Mouse (Mus musculus) embryonic facial prominence, embryonic 13.5 days (tissue): ENCODE measurements at regions not wholly inside any gene's neighbourhood (a gene's known extent, or its start where the extent isn't known, plus 50 kb on each side); places are given as distances from the start of the nearest gene placed in this dataset. TPM values are rescaled to one million over a fixed set of nuclear protein-coding genes. Genes with fewer than 3 reads are reported as not detected.
"Not testable (repeated sequence)": the region's sequence is repeated elsewhere in the genome, so short reads cannot be mapped to it uniquely, and the experiment has no call there.

Source experiments
- ATAC-seq: fragments of 200-750 bp; cut with Nextera tagmentation; 2 replicates; pipeline ENCODE4 v1.8.0; 2017; ENCODE audit warnings: low read depth; ENCODE audit not compliant: insufficient number of reproducible peaks, insufficient read depth, low FRiP score, low TSS enrichment
- H3K27ac ChIP-seq: fragments of 300-500 bp; sonication (generic); 2 replicates; pipeline ENCODE4 v1.5.1; 2015; ENCODE audit warnings: moderate library complexity, mild to moderate bottlenecking, inconsistent platforms
- H3K27me3 ChIP-seq: fragments of 300-500 bp; sonication (generic); 2 replicates; pipeline ENCODE4 v1.6.1; 2015; ENCODE audit warnings: mild to moderate bottlenecking, inconsistent platforms
- H3K36me3 ChIP-seq: fragments of 300-500 bp; sonication (generic); 2 replicates; pipeline ENCODE4 v1.6.1; 2015; ENCODE audit warnings: mild to moderate bottlenecking, inconsistent platforms
- H3K4me1 ChIP-seq: fragments of 300-500 bp; sonication (generic); 2 replicates; pipeline ENCODE4 v1.6.1; 2015; ENCODE audit warnings: inconsistent platforms
- H3K4me2 ChIP-seq: fragments of 300-500 bp; sonication (generic); 2 replicates; pipeline ENCODE4 v1.6.1; 2015; ENCODE audit warnings: moderate library complexity, mild to moderate bottlenecking, inconsistent platforms
- H3K4me3 ChIP-seq: fragments of 300-500 bp; sonication (generic); 2 replicates; pipeline ENCODE4 v1.5.1; 2015; ENCODE audit warnings: mild to moderate bottlenecking, inconsistent platforms
- H3K9ac ChIP-seq: fragments of 300-500 bp; sonication (generic); 2 replicates; pipeline ENCODE4 v1.6.1; 2015; ENCODE audit warnings: mild to moderate bottlenecking, inconsistent platforms
- H3K9me3 ChIP-seq: fragments of 300-500 bp; sonication (generic); 2 replicates; pipeline ENCODE4 v1.6.1; 2016; ENCODE audit warnings: inconsistent platforms
- WGBS: fragments of 180-500 bp; shearing (Covaris S2); methylation state at CpG from one replicate; pipeline ENCODE4 v1.1.7; 2015; ENCODE audit warnings: mixed read lengths; 5-methylcytosine and 5-hydroxymethylcytosine counted together
- microRNA-seq: library from miRNA; unstranded; fragments of <30 nt; microRNA quantifications from one replicate; pipeline ENCODE4, GENCODE M21; 2016

- 89% methylated on average over 12 of the region's 12 CpGs for WGBS
- H3K4me2 ChIP-seq, H3K27me3 ChIP-seq, H3K9ac ChIP-seq, ATAC-seq, H3K36me3 ChIP-seq, H3K4me3 ChIP-seq, H3K4me1 ChIP-seq, H3K27ac ChIP-seq: not testable (repeated sequence)
- peaks cover 15% of the 10 kb centered on the region for H3K9me3 ChIP-seq
These were observed 67.5 kb upstream of the Lemd2 start for GRCm38 (mm10) chr17:27271756-27272155.

GRCm38 (mm10) chr17:27270776-27271175, 66.5 kb upstream of the Lemd2 start:
- not testable (repeated sequence) for H3K36me3 ChIP-seq, H3K4me2 ChIP-seq, H3K9ac ChIP-seq, H3K4me1 ChIP-seq, H3K9me3 ChIP-seq, H3K27me3 ChIP-seq, H3K4me3 ChIP-seq, H3K27ac ChIP-seq, ATAC-seq
- 92% methylated on average over 8 of the region's 8 CpGs for WGBS

- not testable (repeated sequence) for H3K4me2 ChIP-seq, H3K9ac ChIP-seq, H3K9me3 ChIP-seq, H3K4me3 ChIP-seq, H3K36me3 ChIP-seq, H3K27me3 ChIP-seq, ATAC-seq, H3K4me1 ChIP-seq, H3K27ac ChIP-seq
- 87% methylated on average over 8 of the region's 9 CpGs for WGBS
These were observed 60.3 kb upstream of the Lemd2 start for GRCm38 (mm10) chr17:27264607-27265006.

GRCm38 (mm10) chr17:27262607-27263006, 58.3 kb upstream of the Lemd2 start:
- ATAC-seq = no peak
- no peaks in the 10 kb centered on the region for H3K27me3 ChIP-seq
- no peaks in the 10 kb centered on the region for H3K36me3 ChIP-seq
- H3K4me1 ChIP-seq = no peaks in the 10 kb centered on the region
- H3K9ac ChIP-seq = no peak overlapping the region
- no peak overlapping the region for H3K27ac ChIP-seq
- 81% methylated on average over 4 of the region's 4 CpGs for WGBS
- H3K4me3 ChIP-seq = no peak overlapping the region
- no peak overlapping the region for H3K4me2 ChIP-seq
- H3K9me3 ChIP-seq = no peaks in the 10 kb centered on the region; the same call in 1 of the 2 replicates

DNA sequence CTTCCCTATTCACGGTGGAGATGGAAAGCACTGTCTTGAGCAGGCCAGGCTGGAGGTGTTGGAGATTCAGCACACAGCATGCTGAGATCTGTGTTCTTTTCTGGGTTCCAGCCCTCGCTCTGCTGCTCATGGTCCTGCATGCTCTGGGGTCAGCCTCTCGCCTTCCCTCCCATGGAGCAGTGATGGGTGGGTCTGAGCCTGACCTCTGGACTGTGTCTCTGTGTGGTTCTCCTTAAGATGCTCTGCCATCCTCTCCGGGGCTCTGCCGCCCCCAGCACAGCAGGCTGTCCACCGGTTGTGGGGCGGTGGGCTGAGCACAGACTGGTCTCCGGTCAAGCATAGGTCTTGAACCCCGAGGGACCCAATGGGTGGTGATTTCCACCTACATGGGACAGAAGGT, 57.7 kb upstream of the Lemd2 start:
- WGBS = 91% methylated on average over 9 of the region's 9 CpGs
- Histone ChIP-seq H3K9ac (no peak overlapping the region), H3K4me3 (no peak overlapping the region), H3K27ac (no peak overlapping the region), H3K36me3 (no peaks in the 10 kb centered on the region), H3K27me3 (no peaks in the 10 kb centered on the region), H3K9me3 (no peaks in the 10 kb centered on the region; the same call in 1 of the 2 replicates), H3K4me2 (no peak overlapping the region), H3K4me1 (no peaks in the 10 kb centered on the region)
- ATAC-seq = no peak

GRCm38 (mm10) chr17:27261251-27261650, 57.0 kb upstream of the Lemd2 start:
- no peaks in the 10 kb centered on the region; the same call in 1 of the 2 replicates for H3K9me3 ChIP-seq
- no peaks in the 10 kb centered on the region for H3K36me3 ChIP-seq
- H3K9ac ChIP-seq = no peak overlapping the region
- H3K27me3 ChIP-seq = peaks cover under 1% of the 10 kb centered on the region; the same call in 1 of the 2 replicates
- no peak overlapping the region for H3K4me2 ChIP-seq
- no peak overlapping the region for H3K27ac ChIP-seq
- 70% methylated on average over 2 of the region's 2 CpGs for WGBS
- no peak overlapping the region for H3K4me3 ChIP-seq
- H3K4me1 ChIP-seq = no peaks in the 10 kb centered on the region
- no peak for ATAC-seq

GRCm38 (mm10) chr17:27260116-27260515, 55.8 kb upstream of the Lemd2 start:
- H3K4me2 ChIP-seq = no peak overlapping the region
- no peak overlapping the region for H3K27ac ChIP-seq
- no peaks in the 10 kb centered on the region for H3K36me3 ChIP-seq
- H3K9ac ChIP-seq = no peak overlapping the region
- no peaks in the 10 kb centered on the region for H3K4me1 ChIP-seq
- peaks cover 3% of the 10 kb centered on the region; the same call in 1 of the 2 replicates for H3K27me3 ChIP-seq
- no peak overlapping the region for H3K4me3 ChIP-seq
- ATAC-seq = no peak
- 90% methylated on average over 9 of the region's 9 CpGs for WGBS
- no peaks in the 10 kb centered on the region; the same call in 1 of the 2 replicates for H3K9me3 ChIP-seq

DNA sequence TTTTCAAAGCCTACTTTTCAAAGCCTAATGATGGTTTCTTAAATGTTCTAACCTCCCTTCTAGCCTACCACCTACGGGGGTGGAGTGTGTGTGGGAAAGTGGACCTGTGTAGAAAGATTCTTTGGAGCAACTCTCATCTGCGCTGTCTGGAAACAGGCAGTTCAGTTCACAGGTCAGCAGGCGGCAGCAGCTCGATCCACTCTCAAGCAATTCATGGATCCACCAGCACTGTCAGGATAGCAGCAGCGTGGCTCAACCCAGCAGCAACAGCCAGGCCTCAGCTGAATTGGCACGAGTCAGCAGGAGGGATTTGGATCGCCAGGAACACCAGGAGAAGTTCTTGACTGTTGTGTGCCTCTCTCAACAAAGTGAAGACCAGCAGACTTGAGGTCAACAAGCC, 53.1 kb upstream of the Lemd2 start:
- WGBS = 45% methylated on average over 7 of the region's 7 CpGs
- no peak overlapping the region for H3K27ac ChIP-seq

DNA sequence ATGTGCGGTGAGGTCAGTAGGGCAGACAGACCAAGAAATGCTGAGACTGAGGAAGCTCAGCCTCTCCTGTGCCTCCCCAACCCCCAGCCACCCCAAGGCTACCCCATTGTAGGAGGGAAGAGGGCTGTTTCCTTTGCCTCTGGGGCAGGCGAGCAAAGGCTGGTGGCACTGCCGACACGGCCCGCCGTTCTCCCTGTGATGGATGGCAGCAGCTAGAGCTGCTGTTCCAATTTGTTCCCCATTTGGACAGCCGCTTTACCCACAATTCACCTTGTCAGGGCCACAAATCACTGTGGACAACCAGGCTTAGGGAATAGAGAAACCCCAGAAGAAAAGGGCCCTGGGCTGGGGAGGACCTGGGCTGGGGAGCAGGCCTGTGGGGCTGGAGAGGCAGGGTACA, 51.5 kb upstream of the Lemd2 start:
- Histone ChIP-seq H3K9me3 (no peaks in the 10 kb centered on the region; the same call in 1 of the 2 replicates), H3K4me1 (no peaks in the 10 kb centered on the region), H3K36me3 (no peaks in the 10 kb centered on the region), H3K27ac (no peak overlapping the region), H3K4me3 (no peak overlapping the region), H3K9ac (no peak overlapping the region), H3K4me2 (no peak overlapping the region), H3K27me3 (peaks cover 3% of the 10 kb centered on the region; the same call in 1 of the 2 replicates)
- no peak for ATAC-seq
- WGBS = 82% methylated on average over 7 of the region's 7 CpGs

More for the DNA sequence above, 53.1 kb upstream of the Lemd2 start:
- no peak for ATAC-seq
- H3K4me3 ChIP-seq = no peak overlapping the region
- no peak overlapping the region for H3K4me2 ChIP-seq
- H3K9me3 ChIP-seq = no peaks in the 10 kb centered on the region; the same call in 1 of the 2 replicates
- H3K36me3 ChIP-seq = no peaks in the 10 kb centered on the region
- no peaks in the 10 kb centered on the region for H3K4me1 ChIP-seq
- H3K9ac ChIP-seq = no peak overlapping the region
- H3K27me3 ChIP-seq = peaks cover 3% of the 10 kb centered on the region; the same call in 1 of the 2 replicates

Small RNA genes in the stretch of these regions (microRNA-seq; reads per million reads assigned to microRNA genes)
- not detected for gene Mir7214
- gene Mir7216 = not detected
- gene Mir7217 = not detected
- not detected for gene Mir7218
